Mouse (Mus musculus) CH12.LX (cell line): ENCODE results near the gene Eml1.

Experiments
- CHD2 ChIP-seq: IDR thresholded peaks from 2 replicates; pipeline ENCODE4 v1.6.1; 2011; ENCODE audit warnings: low read length, improper control_type of control experiment
- CTCF ChIP-seq, 2 experiments: IDR thresholded peaks in 1 of 2; conservative IDR thresholded peaks in 1 of 2; 2 replicates each; pipeline ENCODE4 v1.5.1; 2011 to 2012; ENCODE audit warnings: low read depth in 2 of 2, low read length in 2 of 2, improper control_type of control experiment in 1 of 2, inconsistent platforms in 1 of 2, mild to moderate bottlenecking in 1 of 2, moderate library complexity in 1 of 2
- EP300 ChIP-seq: IDR thresholded peaks from 2 replicates; pipeline ENCODE4 v1.6.1; 2011; ENCODE audit warnings: low read length, improper control_type of control experiment
- ETS1 ChIP-seq: conservative IDR thresholded peaks from 2 replicates; pipeline ENCODE4 v1.6.1; 2012; ENCODE audit warnings: low read depth, mild to moderate bottlenecking, inconsistent platforms, low read length, improper control_type of control experiment, moderate library complexity
- HCFC1 ChIP-seq: IDR thresholded peaks from 2 replicates; pipeline ENCODE4 v1.6.1; 2012; ENCODE audit warnings: low read depth, mild to moderate bottlenecking, inconsistent platforms, low read length, improper control_type of control experiment
- JUN ChIP-seq: IDR thresholded peaks from 2 replicates; pipeline ENCODE4 v1.6.1; 2011; ENCODE audit warnings: low read depth, mild to moderate bottlenecking, low read length, improper control_type of control experiment, moderate library complexity; ENCODE audit not compliant: insufficient read depth
- JUND ChIP-seq: conservative IDR thresholded peaks from 2 replicates; pipeline ENCODE4 v1.6.1; 2011; ENCODE audit warnings: low read depth, low read length, improper control_type of control experiment
- MAZ ChIP-seq: IDR thresholded peaks from 2 replicates; pipeline ENCODE4 v1.6.1; 2012; ENCODE audit warnings: low read depth, mild to moderate bottlenecking, inconsistent platforms, low read length, improper control_type of control experiment, moderate library complexity
- NELFE ChIP-seq: IDR thresholded peaks from 2 replicates; pipeline ENCODE4 v1.6.1; 2011; ENCODE audit warnings: low read depth, low read length, improper control_type of control experiment
- POLR2A ChIP-seq: IDR thresholded peaks from 2 replicates; pipeline ENCODE4 v1.6.1; 2011; ENCODE audit warnings: low read depth, mild to moderate bottlenecking, improper control_type of control experiment, low read length
- POLR2AphosphoS2 ChIP-seq: IDR thresholded peaks from 2 replicates; pipeline ENCODE4 v1.6.1; 2011; ENCODE audit warnings: low read depth, low read length, improper control_type of control experiment
- RAD21 ChIP-seq: IDR thresholded peaks from 2 replicates; pipeline ENCODE4 v1.6.1; 2011; ENCODE audit warnings: low read depth, mild to moderate bottlenecking, low read length, improper control_type of control experiment, moderate library complexity
- ZKSCAN1 ChIP-seq: IDR thresholded peaks from 2 replicates; pipeline ENCODE4 v1.6.1; 2012; ENCODE audit warnings: low read depth, inconsistent platforms, low read length, improper control_type of control experiment, borderline replicate concordance

DNA sequence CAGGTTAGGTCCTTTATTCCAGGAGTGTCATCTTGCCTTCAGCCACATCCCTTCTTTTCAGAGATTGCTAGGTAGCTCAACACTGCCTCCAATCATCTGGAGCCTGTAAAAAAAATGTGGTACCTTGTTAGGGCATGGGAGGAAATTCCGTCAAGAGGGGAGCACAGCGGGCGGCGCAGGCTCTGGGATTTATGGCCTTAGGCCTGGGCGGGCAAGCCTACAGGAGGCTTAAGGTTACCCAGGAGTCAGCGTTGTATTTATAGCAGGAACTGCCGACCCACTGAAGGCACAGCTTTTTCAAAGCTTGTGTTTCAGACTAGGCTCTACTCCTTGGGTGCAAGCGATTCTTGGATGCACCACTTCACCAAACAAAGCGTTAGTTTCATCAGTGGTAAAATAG, 2.9 kb downstream of the Eml1 start:
- no peak for TF ChIP-seq JUN
- TF ChIP-seq POLR2A: no peak
- no peak for TF ChIP-seq CTCF (conservative IDR thresholded peaks at IDR 0.05 in 1 of 2, IDR thresholded peaks at IDR 0.05 in 1 of 2; ENCODE audit: low read depth in 2 of 2, low read length in 2 of 2)
- TF ChIP-seq MAZ: no peak
- TF ChIP-seq JUND: no peak
- no peak for TF ChIP-seq RAD21
- TF ChIP-seq POLR2AphosphoS2: no peak
- TF ChIP-seq HCFC1: no peak
- TF ChIP-seq CHD2: no peak
- TF ChIP-seq EP300: no peak
- TF ChIP-seq ZKSCAN1: no peak
- TF ChIP-seq ETS1: no peak
- no peak for TF ChIP-seq NELFE
